Mouse (Mus musculus) liver, adult 2 months (tissue): ENCODE measurements around the gene Mageb18.

Experiments used
- CTCF ChIP-seq: fragments of 200-500 bp; IDR thresholded peaks from 2 replicates; pipeline ENCODE4 v1.5.1; 2011; ENCODE audit warnings: low read depth, low read length, control low read depth
- POLR2A ChIP-seq: fragments of 200-500 bp; IDR thresholded peaks from 2 replicates; pipeline ENCODE4 v1.6.1; 2011; ENCODE audit warnings: low read length, control low read depth; ENCODE audit not compliant: insufficient read depth; ENCODE audit errors: extremely low read depth

- TF ChIP-seq CTCF (no peak), POLR2A (no peak)
Measured at GRCm38 (mm10) chrX:92527826-92528225, 71.5 kb downstream of the Mageb18 start.
